Mouse (Mus musculus) kidney, postnatal 36 days (tissue): ENCODE measurements around the gene Mef2a.

Experiments used
- DNase-seq, 2 experiments: peaks; one replicate each; pipeline ENCODE4 v3.0.0; 2021 to 2022; ENCODE audit warnings: mixed read lengths in 2 of 2

The Mef2a gene

DNA sequence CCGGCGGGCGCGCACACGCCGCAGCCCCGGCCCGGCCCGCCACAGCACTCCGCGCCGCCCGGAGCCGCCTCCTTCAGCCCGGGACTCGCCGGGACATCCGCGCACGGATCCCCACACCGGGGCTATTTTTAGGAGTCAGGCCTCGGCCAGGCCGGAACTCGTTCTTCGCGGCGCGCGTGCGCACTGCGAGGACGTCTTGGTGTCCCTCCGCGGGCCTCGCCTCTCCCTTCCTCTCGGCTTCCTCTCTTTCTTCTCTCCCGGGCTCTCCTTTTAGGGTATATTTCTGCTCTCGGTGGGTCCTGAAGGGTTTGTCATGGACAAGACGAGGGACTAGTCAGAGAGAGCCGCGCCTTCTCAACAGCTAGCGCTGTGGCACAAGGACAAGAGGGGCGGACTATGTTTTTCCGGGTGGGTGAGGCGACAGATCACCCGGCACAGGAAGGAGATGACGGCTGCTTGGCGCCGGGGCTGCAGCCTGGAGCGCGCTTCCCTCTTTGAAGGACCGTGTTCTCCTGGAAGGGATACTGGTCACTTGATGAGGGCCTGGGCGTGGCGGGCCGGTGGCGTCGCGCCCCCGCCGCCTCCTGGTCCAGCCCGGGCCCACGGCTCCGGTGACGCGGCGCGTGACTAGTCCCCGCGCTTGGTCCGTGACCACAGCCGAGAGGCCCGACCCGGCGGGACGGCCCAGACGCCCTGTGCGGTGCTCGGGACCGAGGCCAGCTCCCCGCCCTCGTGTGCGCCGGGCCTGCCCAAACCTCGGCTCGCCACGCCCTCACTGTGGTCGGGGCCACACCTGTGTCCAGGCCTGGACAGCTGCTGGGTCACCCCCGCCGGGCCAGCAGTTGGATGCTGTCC lies at the start of gene Mef2a:
Mef2a (minus strand) TSS at position 130 of the 855 bp plus-strand sequence.
- DNase-seq = peak; percentile 96 to 97

DNA sequence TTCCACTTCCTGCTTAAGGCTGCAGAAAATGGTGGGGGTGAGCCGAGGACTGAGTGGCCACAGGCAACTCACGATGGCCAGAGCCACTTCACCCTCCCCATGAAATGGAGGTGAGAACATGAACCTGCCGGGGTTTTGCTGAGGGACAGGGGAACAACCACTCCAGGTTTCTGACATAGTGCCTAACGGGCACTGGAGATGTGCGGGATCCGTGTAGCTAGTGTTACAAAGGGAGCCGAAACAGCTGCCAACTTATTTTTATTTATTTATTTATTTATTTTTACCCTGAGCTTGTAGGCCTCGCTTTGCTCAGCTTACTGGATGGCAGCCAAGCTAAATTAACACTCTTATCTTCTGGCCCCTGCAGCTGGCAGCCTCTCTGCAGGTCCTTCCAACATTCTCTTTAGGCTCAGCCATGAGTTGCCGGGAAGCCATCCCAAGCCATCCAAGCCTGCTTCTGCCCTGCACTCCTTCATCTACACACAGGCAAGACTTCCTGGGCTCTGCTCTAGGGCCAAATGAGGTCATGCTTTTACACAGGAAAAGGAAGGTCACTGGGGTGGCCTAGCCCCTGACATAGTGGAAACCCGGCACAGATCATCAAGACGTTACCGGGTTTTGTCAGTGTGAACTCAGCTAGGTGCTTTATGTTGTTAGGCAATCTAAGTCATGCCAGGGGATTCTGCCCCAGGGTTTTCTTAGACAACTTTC lies 49.0 kb upstream of the Mef2a start:
- DNase-seq = peak; percentile 51 to 61

DNA sequence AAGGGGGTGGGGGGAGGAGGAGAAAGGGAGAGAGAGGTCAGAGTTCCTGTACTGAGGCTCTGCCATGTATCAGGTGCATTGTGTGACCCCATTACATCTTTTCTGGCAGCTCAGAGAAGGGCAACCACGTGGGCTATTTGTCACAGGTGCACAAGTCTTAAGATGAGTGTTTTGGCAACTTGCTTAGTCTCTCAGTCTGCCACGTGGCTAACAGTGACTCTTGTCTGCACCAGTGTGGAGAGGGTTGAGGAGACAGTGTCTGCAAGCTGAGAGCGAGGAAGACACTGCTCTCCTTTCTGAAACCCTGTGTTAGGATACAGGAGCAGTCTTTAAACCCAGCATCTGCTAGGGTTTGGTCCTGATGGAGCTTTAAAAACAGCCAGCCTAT lies 48.4 kb upstream of the Mef2a start:
- no peak for DNase-seq

DNA sequence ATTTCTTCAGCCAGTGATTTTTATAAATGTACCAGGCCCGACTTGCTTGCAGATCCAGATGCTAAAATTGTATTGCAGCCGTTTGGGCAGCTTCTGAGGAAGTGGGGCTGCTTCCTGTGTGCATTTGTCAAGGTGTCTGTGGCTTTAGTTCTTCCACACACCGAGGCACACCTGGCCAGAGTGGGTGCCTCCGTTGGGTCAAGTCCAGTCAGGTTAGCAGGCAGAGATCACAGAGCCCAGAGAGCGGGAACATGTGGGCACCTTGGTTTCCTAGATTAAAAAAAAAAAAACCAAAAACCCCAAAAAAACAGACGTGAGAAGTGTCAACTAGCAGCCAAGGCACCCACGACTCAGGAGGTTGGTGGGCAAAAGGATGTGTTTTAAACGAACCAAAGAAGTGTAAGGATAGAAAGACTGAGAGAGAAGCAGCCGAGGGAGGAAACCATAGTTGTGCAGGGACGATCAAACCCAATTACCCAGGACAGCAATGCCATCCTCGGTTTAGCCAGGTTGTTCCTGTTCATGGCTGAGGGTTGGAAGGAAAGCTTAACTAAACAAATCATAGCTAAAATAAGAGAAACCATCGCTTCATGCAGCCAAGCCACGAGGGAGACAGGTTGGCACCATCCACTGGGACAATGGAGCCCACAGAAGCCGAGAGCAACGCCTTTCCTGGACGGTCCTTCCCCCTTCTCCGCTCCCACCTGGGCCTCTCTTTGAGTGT lies 47.1 kb upstream of the Mef2a start:
- no peak for DNase-seq

DNA sequence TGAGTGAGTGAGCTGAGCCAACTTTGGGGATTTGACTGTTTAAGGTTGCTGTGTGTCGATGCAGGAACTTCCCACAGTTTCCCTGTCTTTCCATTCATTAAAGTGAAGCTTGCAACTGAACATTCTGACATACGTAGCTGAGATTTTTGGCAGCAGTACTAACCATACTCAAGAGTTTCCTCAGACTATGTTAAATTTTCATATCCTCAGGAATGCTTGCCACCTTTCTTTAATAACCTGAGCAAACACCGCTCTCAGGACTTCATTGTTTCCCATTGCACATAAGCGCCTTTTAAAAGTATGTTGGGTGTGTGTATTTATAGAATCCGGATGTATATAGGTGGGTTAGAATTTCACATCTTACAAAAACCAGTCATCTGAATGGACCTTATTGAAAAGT lies 45.5 kb upstream of the Mef2a start:
- DNase-seq = no peak

DNA sequence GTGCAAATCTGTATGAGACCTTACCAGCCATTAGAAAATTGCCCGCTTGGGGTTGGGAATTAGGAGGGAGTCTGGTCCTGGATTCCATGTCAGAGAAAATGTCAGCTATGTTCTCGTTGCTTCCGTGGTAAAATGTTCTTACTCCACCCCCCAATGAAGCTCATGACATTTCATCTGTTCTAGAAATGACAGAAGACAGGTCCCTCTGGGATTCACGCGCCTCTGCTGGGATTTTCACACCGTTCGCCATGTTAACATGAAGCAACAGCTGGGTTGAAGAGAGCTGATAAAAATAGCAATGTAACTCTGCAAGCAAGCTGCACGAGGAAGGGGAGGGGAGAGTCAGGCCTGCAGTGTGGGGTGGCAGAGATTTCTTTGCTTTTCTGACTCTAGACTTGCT lies 42.1 kb upstream of the Mef2a start:
- no peak for DNase-seq

DNA sequence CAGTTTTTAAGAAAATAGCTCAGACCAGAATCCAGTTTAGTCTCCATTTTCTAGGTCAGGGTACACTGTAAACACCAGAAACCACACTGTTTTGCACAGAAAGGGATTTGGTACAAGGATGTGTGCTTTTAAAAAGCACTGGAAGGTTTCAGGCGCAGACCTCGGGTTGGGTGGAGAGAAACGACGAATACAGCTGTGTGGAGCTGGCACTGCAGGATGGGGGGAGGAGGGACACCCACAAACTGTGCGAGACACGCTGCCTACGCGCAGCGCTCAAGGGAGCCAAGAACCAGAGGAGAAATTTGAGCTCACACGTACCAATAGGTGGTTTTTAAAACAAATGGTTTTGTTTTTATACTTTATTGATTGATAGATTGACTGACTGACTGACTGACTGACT lies 40.0 kb upstream of the Mef2a start:
- no peak for DNase-seq

DNA sequence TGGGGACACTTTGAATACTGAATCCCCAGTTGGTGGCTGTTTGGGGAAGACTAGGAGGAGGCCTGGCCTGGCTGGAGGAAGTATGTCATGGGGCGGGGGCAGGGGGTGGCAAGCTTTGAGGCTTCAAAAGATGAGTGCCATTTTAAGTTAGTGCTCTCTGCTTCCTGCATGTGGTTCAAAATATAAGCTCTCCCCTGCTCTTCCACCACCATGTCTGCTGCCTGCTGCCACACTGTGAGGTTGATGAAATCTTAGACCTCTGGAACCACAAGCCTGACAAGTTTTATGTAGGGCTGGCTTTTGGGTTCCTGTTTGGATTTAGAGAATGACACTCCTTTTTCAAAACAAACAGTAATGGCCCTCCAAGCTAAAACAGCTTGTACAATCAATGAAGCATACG lies 34.4 kb upstream of the Mef2a start:
- DNase-seq = no peak

DNA sequence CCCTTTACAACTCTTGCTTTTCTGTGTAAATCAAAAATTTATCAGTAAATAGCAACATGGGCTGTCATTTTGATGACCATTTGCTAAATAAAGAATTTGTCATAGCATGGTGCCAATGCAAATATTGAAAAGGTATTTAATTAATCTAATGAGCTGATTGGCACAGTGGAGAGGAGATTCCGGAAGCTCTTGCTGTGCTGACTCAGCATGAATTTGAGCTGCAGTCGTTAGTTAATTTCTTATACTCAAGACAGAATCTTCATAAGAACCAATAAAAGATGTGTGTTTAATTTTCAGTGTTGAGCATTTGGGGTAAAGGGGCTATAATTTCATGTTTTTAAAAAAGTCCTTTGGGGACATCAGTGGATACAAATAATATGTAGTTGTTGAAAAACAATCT lies 31.5 kb upstream of the Mef2a start:
- no peak for DNase-seq

DNA sequence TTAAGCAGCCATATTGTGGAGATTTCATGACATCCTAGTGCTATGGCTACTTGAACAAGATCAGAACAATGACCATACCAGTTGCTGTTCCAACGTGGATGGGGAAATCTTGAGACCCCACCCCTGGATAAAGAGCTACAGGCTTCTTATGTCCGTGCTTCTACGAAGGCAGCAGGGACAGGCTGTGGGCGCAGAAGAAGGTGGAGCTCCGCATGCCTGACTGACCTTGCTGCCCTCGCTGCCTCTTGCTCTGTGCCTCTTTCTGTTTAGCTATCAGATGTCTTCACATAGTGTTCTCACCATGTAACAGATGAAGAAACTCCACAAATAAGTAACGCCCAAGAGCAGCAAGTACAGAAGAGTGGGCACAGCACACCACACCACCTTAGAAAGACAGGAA lies 29.7 kb upstream of the Mef2a start:
- DNase-seq = no peak

DNA sequence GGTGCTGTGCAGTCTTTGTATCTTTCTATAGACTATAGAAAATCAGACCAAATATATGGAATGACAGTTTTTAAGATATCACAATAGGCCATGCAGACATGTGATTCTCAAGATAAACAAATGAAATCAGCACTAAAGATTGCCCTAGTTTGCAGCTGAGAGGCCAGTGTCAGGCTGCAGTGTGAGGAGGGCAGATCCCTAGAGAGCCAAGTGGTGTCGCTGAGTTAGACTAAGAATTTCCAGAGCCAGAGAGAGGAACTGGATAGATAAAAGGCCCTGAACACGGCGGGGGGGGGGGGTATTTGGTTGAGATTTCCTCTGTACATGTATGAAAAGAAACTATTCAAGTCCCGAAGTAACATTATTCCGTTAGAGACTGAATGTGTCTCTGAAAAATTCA lies 28.7 kb upstream of the Mef2a start:
- DNase-seq = peak in 1 of 2 experiments; percentile 25

DNA sequence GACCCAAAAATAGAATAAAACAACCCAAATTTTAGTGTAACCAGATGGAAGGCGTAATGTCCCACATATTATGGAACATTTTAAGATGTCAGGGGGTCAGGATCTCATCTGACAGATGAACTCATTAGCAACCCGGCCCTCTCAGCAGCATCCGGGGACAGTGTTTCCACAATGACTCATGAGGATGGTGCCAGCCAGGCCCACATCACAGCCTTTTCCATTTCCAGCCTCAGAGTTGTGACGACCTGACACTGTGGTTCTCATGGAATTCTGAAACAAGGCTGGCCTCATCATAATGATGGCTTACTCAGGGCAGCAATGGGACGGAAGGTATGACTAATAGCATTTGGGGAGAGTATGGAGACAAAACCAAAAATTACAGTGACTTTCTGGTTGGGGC lies 18.1 kb upstream of the Mef2a start:
- DNase-seq = no peak

DNA sequence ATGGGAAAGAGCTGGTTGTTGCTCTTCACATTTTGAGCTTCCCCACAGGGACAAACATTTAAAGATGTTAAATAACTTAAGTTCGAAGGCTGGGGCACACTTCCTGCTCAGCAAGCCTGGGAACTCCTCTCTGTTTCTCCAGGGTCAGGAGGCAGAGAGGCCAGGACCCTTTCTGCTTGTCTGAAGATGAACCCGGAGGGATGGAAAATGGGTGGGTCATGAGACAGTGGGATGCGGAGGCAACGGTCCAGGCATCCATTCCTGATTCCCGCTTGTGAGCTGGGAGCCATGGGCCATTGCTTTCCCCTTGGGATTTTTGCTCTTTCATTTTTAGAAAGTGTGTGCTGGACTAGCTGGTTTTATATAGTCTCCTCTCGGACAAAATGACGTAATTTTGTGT lies 17.4 kb upstream of the Mef2a start:
- DNase-seq = peak; percentile 26 to 31

DNA sequence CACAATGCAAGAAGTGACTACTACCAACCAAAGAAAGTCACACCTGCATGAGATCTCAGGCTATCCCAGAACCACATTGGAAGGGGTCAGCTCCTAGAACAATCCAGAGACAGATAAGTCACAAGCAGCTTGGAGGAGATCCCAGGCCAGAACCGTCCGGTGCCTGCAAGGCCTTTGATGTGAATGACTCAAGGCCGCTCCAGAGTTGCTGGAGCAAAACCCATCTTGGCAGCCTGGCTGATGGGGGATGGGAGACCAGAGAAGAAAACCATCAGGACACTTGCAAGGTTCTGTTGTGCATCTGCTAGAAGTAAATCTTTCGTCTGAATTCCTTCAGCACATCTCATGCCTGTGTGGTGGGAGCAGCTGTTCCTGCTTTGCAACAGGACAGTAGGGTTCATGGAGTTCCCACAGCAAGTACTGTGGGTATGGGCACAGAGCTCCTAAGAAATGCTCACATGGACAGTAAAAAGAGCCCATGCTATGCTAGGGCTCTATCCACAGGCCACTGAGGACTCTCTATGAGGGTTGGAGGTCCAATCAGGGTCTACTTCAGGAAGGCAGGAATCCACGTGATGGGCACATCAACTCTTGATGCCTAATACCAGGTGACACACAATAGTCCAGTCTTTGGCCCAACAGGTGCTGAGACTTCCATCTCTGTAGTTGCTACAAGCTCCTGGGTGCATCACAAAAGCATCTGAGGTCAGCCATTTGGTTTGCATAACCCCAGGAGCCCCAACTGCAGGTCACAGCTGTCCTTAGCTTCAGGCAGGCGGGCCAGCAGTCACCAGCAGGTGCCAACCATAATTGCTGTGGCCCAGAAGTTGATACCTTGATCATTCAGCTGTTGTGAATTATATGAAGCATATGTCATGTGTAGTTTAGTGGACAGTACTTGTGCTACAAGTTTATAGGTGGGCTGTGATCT lies 12.5 kb upstream of the Mef2a start:
- peak in 1 of 2 experiments; percentile 27 for DNase-seq

DNA sequence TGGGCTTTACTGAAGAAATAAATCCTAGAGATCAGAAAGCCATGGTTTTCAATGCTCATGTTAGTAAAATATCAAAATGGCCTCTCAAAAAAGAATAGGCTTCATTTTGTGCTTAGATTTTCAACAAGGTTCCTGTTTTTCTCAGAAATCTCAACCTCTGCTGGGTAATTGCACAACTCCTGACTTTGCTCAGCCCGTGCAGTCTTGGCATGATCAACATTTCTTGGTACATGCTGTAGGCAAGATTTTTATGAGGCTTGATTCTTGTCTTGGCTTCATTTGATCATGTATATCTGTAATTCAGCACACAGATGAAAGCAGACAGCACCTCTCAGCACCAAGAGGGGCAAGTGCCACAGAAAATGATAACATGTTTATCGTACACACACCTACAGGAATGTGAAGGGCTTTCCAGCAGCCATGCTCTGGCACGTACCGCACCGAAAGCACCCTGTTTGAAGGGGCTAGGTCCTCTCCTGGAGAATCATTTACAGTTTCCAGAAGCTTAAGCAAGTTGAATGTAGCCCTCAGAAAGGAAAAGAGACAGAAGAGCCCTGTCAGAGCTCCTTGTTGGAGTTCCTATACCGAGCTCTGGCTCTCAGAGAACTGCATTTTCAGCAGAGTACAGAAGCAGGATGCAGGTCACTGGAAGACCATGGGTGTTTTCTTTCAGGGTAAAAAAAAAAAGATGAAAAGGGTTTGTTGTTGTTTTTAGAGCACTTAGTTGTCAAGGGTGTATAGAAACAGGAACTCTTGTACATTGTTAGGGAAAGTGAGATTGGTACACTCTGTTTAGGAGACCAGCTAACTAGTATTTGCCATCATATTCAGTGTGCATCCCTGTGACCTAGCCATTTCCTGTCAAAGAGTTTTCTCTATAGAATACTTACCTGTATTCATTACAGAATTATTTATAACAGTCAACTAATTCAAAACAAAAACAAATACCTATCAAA lies 7.8 kb upstream of the Mef2a start:
- DNase-seq = peak; percentile 28 to 39

DNA sequence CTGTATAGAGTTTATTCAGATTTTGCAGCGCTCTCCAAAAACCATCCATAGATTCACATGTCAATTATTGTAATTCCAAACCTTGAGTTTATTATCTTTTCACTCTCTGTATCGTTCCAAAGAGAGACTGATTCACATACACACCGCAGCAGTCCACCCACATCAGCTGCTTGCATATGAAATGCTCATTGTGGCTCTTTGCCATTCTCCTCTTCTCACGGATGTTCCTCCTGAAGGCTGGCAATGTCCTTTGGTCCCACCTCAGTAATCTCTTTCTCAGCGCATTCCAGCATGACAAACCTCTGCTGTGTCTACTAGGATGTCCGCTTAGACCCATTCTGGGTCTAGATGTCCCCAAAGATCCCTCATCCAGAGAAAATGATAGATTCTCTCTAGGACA lies 4.1 kb upstream of the Mef2a start:
- no peak for DNase-seq

DNA sequence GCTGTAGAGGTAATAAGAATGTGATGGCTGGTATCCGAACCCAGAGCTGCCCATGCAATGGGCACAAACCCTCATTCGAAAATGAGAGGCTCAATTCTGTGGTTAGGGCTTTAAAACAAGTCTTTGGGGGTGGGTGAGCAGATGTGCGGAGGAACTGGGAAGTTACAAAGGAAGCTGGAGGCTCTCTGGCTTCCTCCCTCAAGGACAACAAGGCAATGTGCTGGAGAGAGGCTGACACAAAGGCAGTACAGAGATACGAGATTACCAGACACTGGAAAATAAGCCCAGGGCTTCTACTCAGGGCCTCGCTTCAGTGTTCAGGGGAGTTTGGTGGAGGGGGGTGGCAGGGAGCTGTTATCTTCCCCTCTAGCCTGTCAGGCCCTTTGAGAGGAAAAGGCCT lies 1.3 kb upstream of the Mef2a start:
- peak in 1 of 2 experiments; percentile 21 for DNase-seq

DNA sequence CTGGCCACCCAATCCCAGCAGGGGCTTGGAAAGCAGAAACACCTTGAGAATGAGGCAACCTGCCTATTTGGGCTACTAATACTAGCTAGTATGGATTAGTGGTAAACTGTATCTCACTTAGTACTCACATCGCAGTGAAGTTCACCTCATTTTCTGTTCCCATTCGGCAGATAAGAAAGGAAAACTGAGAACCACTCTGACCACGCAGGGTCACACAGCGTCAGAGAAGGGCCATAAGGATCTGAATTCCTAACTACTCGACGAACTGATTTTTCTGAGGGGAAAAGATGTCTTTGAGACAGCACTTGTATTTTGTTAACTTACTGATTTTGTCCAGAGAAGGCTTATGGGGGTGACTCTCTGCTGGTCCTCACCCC lies 914 bp upstream of the Mef2a start:
- no peak for DNase-seq

DNA sequence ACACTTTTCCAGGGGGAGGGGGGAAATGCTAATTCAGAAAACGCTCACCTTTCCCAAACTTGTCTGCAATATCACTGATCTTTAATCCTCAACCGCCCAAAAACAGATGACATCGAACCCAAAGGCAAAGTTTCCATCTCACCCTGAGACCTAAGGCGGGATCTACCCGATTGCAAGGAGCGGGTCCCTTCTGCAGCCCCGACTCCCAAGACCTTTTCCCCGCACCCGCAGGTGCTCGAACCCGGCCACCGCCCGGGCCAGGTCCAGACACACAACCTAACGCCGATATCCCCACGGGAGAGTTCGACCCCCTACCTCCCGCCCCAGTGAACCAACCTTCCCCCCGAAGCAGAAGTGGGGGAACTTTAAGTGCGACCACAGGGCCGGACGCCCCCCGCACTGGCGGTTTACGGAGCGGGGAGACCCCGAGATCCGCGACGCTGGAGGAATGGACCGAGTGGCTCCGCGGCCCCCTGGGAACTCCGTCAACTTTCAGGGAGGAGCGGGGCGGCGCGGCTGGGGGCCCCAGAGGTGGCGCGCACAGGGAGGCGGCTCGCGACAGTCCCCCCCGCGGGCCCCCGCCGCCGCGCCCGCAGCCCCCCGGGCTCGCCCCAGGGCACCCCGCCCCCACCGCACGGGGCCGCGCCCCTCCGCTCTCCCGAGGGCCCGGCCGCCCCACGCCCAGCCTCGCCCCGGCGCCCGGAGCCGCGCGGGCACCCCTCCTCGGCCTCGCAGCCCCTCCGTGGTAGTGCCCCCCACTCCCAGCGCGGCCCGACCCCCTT lies 576 bp downstream of the Mef2a start:
- peak in 1 of 2 experiments; percentile 53 for DNase-seq

DNA sequence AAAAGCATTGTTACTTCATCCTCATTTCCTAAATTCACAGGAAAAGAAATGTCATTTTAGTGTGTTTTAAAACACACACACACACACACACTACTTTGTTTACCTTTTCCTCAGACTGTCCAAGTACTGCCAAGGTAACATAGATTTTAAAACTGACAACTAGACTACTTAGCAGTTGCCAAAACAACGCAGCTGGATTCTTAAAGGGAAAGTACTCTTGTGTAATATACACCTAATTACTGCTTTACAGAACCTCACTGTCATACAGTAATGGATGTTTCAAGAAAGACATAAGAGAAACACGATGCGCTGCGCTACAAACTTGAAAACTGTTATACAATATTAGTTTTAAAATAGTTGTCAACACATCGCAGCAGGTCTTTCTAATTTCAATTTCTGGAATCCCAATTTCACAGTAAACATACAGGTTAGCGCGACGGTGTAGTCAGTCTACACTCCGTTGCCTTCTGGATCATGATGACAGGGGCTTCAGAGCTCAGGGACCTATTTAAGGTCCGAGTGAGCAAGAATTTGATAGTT lies 1.2 kb downstream of the Mef2a start:
- no peak for DNase-seq
